Mouse (Mus musculus) midbrain, postnatal 0 days (tissue): Measurements from ENCODE around the gene Ppp1r26. TPM values are rescaled to one million over a fixed set of nuclear protein-coding genes. Genes with fewer than 3 reads are reported as not detected.

ENCODE experiments used
- ATAC-seq: fragments of 200-750 bp; cut with Nextera tagmentation; 2 replicates; pipeline ENCODE4 v1.8.0; 2017; ENCODE audit warnings: moderate number of reproducible peaks, mild to moderate bottlenecking, moderate TSS enrichment, moderate library complexity; ENCODE audit not compliant: low FRiP score
- DNase-seq: peaks from one replicate; pipeline ENCODE4 v3.0.0-alpha.2; 2015; ENCODE audit warnings: low spot score
- H3K27ac ChIP-seq: fragments of 300-500 bp; sonication (generic); 2 replicates; pipeline ENCODE4 v1.5.1; 2014; ENCODE audit warnings: low read depth, mild to moderate bottlenecking, low read length, mixed read lengths
- H3K27me3 ChIP-seq: fragments of 300-500 bp; sonication (generic); 2 replicates; pipeline ENCODE4 v1.6.1; 2014; ENCODE audit warnings: low read length, control low read depth, mixed read lengths; ENCODE audit not compliant: insufficient read depth
- H3K36me3 ChIP-seq: fragments of 300-500 bp; sonication (generic); 2 replicates; pipeline ENCODE4 v1.6.1; 2014; ENCODE audit warnings: low read length, control low read depth, mixed read lengths; ENCODE audit not compliant: insufficient read depth
- H3K4me1 ChIP-seq: fragments of 300-500 bp; sonication (generic); 2 replicates; pipeline ENCODE4 v1.6.1; 2014; ENCODE audit warnings: mild to moderate bottlenecking, control low read depth, antibody characterized with exemption, low read length, mixed read lengths; ENCODE audit not compliant: insufficient read depth
- H3K4me2 ChIP-seq: fragments of 300-500 bp; sonication (generic); 2 replicates; pipeline ENCODE4 v1.6.1; 2014; ENCODE audit warnings: low read depth, mild to moderate bottlenecking, low read length, mixed read lengths; ENCODE audit not compliant: poor library complexity, severe bottlenecking
- H3K4me3 ChIP-seq: fragments of 300-500 bp; sonication (generic); 2 replicates; pipeline ENCODE4 v1.5.1; 2014; ENCODE audit warnings: low read depth, mild to moderate bottlenecking, low read length, moderate library complexity
- H3K9ac ChIP-seq: fragments of 300-500 bp; sonication (generic); replicated peaks from 2 replicates; pipeline ENCODE4 v1.6.1; 2014; ENCODE audit warnings: mild to moderate bottlenecking, low read length, moderate library complexity, mixed read lengths; ENCODE audit not compliant: poor library complexity, severe bottlenecking
- H3K9me3 ChIP-seq: fragments of 300-500 bp; sonication (generic); 2 replicates; pipeline ENCODE4 v1.6.1; 2016; ENCODE audit warnings: low read length, control low read depth
- CTCF ChIP-seq: IDR thresholded peaks from 2 replicates; pipeline ENCODE4 v1.5.1; 2016; ENCODE audit warnings: antibody characterized with exemption, mild to moderate bottlenecking
- WGBS: fragments of 180-500 bp; shearing (Covaris S2); extraction: QIAGEN DNeasy Blood & Tissue Kit; methylation state at CpG from one replicate; pipeline ENCODE4 v1.1.7; 2014; 5-methylcytosine and 5-hydroxymethylcytosine counted together
- polyA plus RNA-seq: library from polyadenylated mRNA; unstranded; fragments of >200 nt; fragmentation: Nextera tagmentation; extraction: Ambion mirVana; gene quantifications from 2 replicates; pipeline ENCODE4 v1.2.1, GENCODE M21; 2015
- total RNA-seq: library from RNA; depleted of rRNA; stranded (reverse); fragments of >200 nt; gene quantifications from 2 replicates; pipeline ENCODE4 v1.2.3, GENCODE M21; 2014

Ppp1r26 gene
- total and polyA plus RNA-seq, 2 experiments from 2014 or later = 17.5 to 54.5 TPM

DNA sequence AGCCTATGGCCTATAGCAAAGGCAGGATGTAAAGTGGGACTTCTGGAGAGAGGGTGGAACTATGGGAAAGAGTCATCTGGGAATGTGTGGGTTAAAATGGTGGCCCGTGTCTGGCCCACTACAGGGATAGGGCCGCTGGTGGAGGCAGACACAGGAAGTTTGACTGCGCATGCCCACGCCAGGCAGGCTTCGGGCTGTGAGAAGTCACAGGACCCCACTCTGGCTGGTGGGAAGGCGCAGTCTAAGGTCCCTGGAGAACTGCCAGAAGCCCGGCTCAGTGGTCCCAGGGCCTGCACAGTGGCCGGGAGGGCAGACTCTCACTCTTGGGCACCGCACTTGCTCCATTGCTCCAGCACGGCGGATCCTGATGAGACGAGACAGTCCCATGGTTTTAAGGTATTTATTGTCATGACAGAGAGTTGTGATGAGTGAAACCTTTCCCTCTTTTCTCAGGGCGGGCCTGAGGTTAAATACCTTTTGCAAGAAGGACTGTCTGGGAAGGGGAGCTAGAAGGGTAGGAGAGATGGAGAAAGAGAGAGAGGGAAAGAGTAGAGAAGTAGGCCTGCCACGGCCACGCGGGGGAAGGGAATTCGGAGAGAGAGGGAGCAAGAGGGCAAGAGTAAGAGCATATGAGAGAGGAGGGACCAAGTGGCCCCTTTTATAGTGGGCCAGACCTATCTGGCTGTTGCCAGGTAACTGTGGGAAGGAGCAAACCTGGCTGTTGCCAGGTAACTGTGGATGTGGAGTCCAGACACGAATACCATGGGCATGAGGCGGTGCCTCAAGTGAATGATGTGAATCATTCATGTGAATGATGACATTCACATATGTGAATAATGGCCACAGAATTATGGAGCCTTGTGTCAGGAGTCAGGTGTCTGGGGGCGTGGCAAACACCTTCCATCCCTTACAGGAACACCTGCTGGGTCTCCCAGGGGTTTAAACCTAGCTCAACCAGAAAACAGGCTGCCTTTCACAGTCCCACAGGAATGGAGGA, 32.9 kb downstream of the Ppp1r26 start:
- no peak for TF ChIP-seq CTCF
- H3K36me3 ChIP-seq = no peaks in the 10 kb centered on the region
- H3K4me2 ChIP-seq = no peak overlapping the region
- no peaks in the 10 kb centered on the region for H3K9me3 ChIP-seq
- H3K4me1 ChIP-seq = no peaks in the 10 kb centered on the region
- no peak overlapping the region; the same call in 1 of the 2 replicates for H3K27ac ChIP-seq
- H3K27me3 ChIP-seq = no peaks in the 10 kb centered on the region
- no peak overlapping the region for H3K4me3 ChIP-seq
- ATAC-seq (no peak), DNase-seq (no peak)
- no peak overlapping the region for H3K9ac ChIP-seq
- WGBS = 80% methylated on average over 20 of the region's 20 CpGs

DNA sequence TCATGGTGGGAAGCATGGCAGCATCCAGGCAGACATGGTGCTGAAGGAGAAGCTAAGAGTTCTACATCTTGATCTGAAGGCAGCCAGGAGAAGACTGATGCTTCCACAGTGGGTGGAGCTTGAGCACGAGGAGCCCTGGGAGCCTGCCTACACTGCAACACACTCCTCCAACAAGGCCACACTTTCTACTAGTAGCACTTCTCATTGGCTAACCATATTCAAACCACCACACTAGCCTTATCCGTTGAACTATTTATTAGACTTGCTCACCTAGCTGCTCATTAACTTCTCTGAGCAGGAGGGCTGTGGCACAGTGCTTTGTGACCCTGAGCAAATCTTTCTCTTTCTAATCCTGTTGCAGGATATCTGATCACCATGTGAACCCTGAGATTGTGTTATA, 37.3 kb downstream of the Ppp1r26 start:
- DNase-seq (no peak), ATAC-seq (no peak)
- 95% methylated on average over 2 of the region's 2 CpGs for WGBS
- no peak overlapping the region for H3K4me3 ChIP-seq
- H3K27ac ChIP-seq = no peak overlapping the region
- no peaks in the 10 kb centered on the region for H3K9me3 ChIP-seq
- no peaks in the 10 kb centered on the region for H3K27me3 ChIP-seq
- H3K9ac ChIP-seq = no peak overlapping the region
- H3K4me1 ChIP-seq = no peaks in the 10 kb centered on the region
- H3K4me2 ChIP-seq = no peak overlapping the region
- no peak for TF ChIP-seq CTCF
- no peaks in the 10 kb centered on the region for H3K36me3 ChIP-seq

GRCm38 (mm10) chr2:28494521-28494920, 47.9 kb downstream of the Ppp1r26 start:
- no peak overlapping the region for H3K4me2 ChIP-seq
- ATAC-seq (no peak), DNase-seq (no peak)
- no peak overlapping the region for H3K27ac ChIP-seq
- H3K9ac ChIP-seq = no peak overlapping the region
- WGBS = 77% methylated on average over 2 of the region's 2 CpGs
- no peak for TF ChIP-seq CTCF
- no peaks in the 10 kb centered on the region for H3K27me3 ChIP-seq
- no peaks in the 10 kb centered on the region for H3K9me3 ChIP-seq
- no peaks in the 10 kb centered on the region for H3K4me1 ChIP-seq
- H3K36me3 ChIP-seq = no peaks in the 10 kb centered on the region
- H3K4me3 ChIP-seq = no peak overlapping the region

- Histone ChIP-seq H3K9ac (no peak overlapping the region), H3K27me3 (no peaks in the 10 kb centered on the region), H3K4me3 (no peak overlapping the region), H3K9me3 (no peaks in the 10 kb centered on the region), H3K36me3 (no peaks in the 10 kb centered on the region), H3K27ac (no peak overlapping the region), H3K4me1 (no peaks in the 10 kb centered on the region), H3K4me2 (no peak overlapping the region)
- 85% methylated on average over 14 of the region's 14 CpGs for WGBS
- peak; percentile 60 for TF ChIP-seq CTCF
- no peak for ATAC-seq
- peak; percentile 46 for DNase-seq
Measured at GRCm38 (mm10) chr2:28495207-28495756, 48.7 kb downstream of the Ppp1r26 start.

DNA sequence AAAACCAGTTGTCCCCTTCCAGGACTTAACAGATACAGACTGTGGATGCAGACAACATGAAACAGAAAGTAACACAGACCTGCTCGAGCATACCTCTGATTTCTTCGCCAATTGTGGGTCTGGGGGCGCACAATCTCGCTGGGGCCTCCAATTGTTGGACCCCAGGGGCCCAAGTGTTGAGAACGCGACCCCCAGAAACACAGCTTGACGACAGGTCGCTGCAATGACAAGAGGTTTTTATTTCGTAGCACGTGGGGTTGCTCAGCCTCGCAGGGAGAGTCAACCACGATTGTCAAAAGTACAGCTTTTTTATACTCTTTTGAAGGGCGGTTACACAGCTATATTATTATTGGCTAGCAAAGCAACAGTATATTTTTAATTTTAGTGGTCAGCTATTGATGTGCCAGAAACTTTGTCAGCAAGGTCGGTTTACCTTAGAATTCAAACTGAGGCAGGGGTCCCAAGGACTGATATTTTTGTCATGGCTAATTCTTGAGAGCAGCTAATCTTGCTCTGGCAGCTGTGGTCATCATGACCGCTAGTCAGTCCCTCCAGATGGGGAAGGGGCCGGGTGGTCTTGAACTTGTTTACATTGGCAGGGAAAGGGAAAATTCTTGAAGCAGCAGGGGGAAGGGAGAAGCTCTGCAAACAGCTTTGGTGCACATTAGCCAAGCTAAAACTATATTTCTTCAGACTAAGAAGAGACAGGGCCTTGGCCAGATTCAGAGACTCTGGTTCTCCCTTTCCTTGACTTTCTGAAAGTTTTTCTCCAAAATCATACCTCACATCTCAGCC, 49.4 kb downstream of the Ppp1r26 start:
- H3K9me3 ChIP-seq = no peaks in the 10 kb centered on the region
- no peak overlapping the region for H3K27ac ChIP-seq
- 84% methylated on average over 16 of the region's 16 CpGs for WGBS
- H3K4me1 ChIP-seq = no peaks in the 10 kb centered on the region
- no peak for TF ChIP-seq CTCF
- ATAC-seq (no peak), DNase-seq (no peak)
- no peak overlapping the region for H3K4me2 ChIP-seq
- H3K9ac ChIP-seq = no peak overlapping the region
- no peaks in the 10 kb centered on the region for H3K36me3 ChIP-seq
- H3K27me3 ChIP-seq = no peaks in the 10 kb centered on the region
- no peak overlapping the region for H3K4me3 ChIP-seq
